Mouse (Mus musculus): Measurements from ENCODE around the gene Gsto2.

Gsto2 gene

DNA sequence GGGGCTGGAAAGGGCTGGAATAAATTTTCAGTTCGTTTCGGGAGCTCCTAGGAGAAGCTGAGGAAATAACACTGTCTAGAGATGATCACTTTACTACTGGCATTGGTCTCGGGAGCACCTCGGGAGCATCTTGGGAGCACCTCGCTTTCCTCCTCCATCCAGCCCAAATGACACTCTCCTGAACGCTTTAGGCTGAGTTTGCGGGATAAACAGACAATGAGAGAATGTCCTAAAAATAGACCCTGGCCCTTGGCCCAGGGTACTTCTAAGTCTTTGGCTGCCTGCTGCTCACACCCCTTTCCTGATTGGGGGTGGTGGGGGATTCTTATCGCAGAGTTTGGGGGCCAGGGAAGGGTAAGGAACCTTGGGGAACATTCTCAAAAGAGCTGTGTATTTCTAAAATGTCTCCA, 54.6 kb downstream of the Gsto2 start:
- peak; percentile 38 for DNase-seq

DNA sequence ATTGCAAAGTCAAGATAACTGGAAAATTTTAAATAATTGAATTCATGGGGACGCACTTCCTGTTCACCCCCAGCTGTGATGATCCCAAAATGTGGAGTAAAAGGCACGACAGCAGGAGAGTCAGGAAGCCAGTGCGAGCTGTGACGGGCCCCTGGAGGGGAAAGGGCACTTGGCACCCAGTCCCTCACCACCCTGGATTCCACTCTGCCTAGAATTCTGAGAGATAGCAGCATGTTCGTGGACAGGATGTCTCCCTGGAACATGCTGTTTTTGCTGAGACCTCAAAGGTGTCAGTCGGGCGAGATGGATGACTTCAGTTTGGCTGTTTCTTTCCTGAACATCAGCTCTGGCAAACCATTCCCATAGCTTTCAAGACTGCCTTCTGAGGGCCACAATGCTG, 60.5 kb downstream of the Gsto2 start:
- peak; percentile 44 for DNase-seq

DNA sequence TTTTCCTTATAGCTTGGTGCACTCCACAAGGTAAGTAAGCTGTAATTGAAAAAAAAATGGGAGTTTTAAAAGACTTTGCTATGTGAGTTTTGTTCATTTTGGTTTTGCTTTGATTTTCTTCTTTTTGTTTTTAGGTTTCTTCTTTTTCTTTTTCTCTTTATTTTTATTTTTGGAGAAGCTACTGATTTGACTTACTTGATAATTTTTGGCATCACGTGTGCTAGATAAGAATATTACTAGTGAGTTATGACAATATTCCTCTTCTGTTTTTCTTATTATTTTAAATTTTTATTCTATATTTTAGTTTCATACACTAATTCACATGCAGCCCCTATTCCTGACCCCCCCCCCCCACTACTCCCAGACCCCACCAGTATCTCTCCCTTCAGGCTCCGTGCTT, 61.7 kb downstream of the Gsto2 start:
- DNase-seq = no peak

DNA sequence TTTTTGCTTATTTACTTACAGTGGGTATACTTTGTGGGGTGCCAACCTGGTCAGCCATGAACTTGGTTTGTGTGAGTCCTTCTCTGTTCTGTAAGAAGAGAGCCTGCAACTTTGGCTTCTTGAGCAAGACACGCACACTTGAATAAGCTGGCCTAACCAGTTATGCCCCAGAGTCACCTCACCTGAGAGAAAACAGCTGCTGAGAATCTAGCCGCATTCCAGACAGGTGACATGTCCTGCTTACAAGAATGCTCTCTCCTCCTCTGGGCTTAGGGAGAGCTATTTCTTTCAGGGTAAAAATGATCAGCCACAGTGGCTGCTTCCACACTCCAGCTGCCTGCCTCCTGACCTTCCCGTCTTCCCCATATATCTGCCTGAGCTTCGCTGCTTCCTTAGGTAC, 63.7 kb downstream of the Gsto2 start:
- no peak for DNase-seq

DNA sequence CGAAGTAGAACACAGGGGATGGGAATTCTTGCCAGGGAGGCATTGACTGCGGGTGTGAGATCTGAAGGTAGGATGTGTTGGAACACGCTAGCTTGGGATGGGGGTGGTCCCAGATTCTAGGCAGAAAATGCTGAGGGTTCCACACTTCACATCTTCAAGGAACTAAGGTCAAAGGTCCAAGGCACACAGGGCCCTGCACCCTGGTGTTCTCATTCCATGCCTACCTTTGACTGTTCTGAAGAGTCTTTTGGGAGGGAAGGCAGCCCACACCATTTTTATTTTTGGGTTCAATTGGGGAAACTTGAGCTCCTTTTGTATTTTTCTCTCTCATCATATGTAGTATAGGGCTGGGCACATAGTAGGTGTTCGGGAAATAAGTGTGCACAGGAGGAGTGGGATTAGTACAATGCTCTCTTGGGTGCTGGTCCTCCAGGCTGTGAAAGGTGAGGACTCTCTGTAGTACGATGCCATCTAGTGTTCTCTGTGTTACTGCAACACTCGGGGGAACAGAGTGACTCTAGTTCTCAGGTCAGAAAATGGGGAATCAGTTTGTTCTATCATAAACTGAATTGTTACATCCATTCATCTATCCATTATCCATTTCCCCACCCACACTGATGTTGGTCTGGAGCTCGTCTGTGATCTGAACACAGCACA, 66.8 kb downstream of the Gsto2 start:
- DNase-seq = peak; percentile 35

DNA sequence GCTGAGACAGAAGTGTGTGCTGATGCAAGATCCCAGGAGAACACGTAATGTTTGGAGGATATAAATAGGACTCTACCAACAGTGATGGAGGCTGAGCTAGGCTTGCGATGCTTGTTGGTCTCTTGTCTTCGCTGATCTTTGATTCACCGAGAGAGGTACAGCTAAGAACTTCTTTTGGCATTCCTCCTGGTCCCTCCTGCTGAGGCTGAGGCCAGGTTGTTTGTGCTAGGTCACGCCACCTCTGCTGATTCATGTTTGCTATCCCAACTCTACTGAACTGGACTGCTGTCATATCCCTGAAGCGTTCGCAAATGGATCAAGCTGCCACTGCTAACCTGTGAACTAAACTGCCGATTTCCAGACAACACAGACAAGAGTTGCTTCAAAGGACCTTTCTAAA, 68.8 kb downstream of the Gsto2 start:
- DNase-seq = no peak

DNA sequence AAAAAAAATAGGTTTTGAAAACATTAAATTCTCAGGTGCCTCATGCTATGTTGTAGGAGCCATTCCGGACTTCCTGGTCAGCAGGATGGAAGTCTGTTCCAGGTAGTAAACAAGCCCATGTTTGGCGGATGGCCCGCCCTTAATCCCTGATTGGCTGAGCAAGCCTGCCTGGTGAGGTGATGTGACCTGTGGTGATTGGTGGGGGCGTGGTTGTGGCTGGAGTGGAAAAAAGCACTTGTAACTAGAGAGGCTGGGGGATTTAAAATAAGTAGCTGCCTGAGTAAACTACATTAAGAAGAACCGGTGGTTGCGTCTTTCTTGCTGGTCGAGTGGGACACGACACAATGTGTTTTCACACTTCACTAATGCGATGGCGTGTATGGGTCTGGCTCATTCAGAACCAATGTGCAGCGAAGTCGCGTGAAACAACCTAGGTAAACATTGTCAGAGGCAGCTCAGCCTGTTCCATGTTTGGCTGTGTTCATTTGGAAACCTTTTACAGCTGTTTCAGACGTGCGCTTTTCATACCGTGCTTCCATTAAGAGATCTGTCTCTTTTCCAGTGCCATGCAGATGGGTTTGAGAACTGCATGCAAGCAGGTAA, 69.4 kb downstream of the Gsto2 start:
- no peak for DNase-seq

DNA sequence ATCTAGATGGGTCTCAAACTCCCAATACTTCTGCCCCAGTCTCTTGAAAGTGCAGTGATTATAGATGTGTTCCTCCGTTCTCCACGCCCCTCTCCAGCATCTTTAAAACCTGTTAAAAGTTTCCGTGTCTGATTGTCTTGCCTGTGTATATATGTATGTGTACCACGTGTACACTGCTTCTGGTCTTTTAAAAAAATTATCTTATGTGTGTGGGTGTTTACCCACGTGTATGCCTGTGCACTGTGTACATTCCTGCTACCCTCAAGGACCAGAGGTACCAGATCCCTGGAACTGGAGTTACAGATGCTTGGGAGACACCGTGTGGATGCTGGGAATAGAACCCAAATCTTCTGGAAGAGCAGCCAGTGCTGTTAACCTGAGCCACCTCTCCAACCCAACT, 70.2 kb downstream of the Gsto2 start:
- DNase-seq = no peak
